Mouse (Mus musculus) neural tube, embryonic 12.5 days (tissue): ENCODE measurements around the gene Eri3. TPM values are rescaled to one million over a fixed set of nuclear protein-coding genes. Genes with fewer than 3 reads are reported as not detected.

ENCODE experiments used
- ATAC-seq: fragments of 200-750 bp; cut with Nextera tagmentation; 2 replicates; pipeline ENCODE4 v1.8.0; 2017; ENCODE audit warnings: low read depth, mild to moderate bottlenecking, moderate TSS enrichment, moderate library complexity; ENCODE audit not compliant: low FRiP score
- H3K27ac ChIP-seq: fragments of 300-500 bp; sonication (generic); 2 replicates; pipeline ENCODE4 v1.5.1; 2016
- H3K27me3 ChIP-seq: fragments of 300-500 bp; sonication (generic); replicated peaks from 2 replicates; pipeline ENCODE4 v1.6.1; 2016; ENCODE audit warnings: mild to moderate bottlenecking
- H3K36me3 ChIP-seq: fragments of 300-500 bp; sonication (generic); 2 replicates; pipeline ENCODE4 v1.6.1; 2016; ENCODE audit warnings: mild to moderate bottlenecking
- H3K4me1 ChIP-seq: fragments of 300-500 bp; sonication (generic); 2 replicates; pipeline ENCODE4 v1.6.1; 2016
- H3K4me2 ChIP-seq: fragments of 300-500 bp; sonication (generic); replicated peaks from 2 replicates; pipeline ENCODE4 v1.6.1; 2016; ENCODE audit warnings: mild to moderate bottlenecking
- H3K4me3 ChIP-seq: fragments of 300-500 bp; sonication (generic); 2 replicates; pipeline ENCODE4 v1.5.1; 2016
- H3K9ac ChIP-seq: fragments of 300-500 bp; sonication (generic); 2 replicates; pipeline ENCODE4 v1.6.1; 2016; ENCODE audit warnings: mild to moderate bottlenecking
- H3K9me3 ChIP-seq: fragments of 300-500 bp; sonication (generic); 2 replicates; pipeline ENCODE4 v1.6.1; 2016; ENCODE audit warnings: mild to moderate bottlenecking
- WGBS: fragments of 180-500 bp; shearing (Covaris S2); methylation state at CpG from one replicate; pipeline ENCODE4 v1.1.7; 2016; 5-methylcytosine and 5-hydroxymethylcytosine counted together
- polyA plus RNA-seq: library from polyadenylated mRNA; unstranded; fragments of >200 nt; fragmentation: Nextera tagmentation; extraction: Ambion mirVana; gene quantifications from 2 replicates; pipeline ENCODE4 v1.2.1, GENCODE M21; 2016

The Eri3 gene
- polyA plus RNA-seq, 1 experiment from 2014 or later: 148 TPM

DNA sequence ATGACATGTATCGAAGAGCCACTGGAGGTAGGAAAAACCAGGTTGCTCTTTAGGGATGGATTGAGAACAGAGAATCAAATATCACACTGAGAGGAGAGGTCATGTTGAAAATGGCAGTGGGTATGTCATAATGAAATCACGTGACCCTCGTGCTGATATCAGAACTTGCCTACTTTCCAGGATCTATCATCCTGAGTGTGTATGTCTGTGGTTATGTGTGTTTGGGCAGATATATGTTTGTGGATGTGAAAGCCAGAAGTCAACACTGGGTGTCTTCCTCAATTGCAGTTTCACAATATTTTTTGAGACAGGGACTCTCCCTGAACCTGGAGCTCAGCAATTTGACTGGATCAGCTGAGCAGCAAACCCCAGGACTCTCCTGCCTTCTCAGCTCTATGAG, 4.7 kb upstream of the Eri3 start:
- no peaks in the 10 kb centered on the region for H3K9me3 ChIP-seq
- no peak overlapping the region for H3K27ac ChIP-seq
- H3K4me3 ChIP-seq: no peak overlapping the region
- no peak overlapping the region for H3K9ac ChIP-seq
- no peaks in the 10 kb centered on the region for H3K27me3 ChIP-seq
- WGBS: 89% methylated on average over 3 of the region's 3 CpGs
- H3K4me2 ChIP-seq: no peak overlapping the region
- H3K36me3 ChIP-seq: no peaks in the 10 kb centered on the region
- peaks cover 1% of the 10 kb centered on the region; the same call in 1 of the 2 replicates for H3K4me1 ChIP-seq
- no peak for ATAC-seq

DNA sequence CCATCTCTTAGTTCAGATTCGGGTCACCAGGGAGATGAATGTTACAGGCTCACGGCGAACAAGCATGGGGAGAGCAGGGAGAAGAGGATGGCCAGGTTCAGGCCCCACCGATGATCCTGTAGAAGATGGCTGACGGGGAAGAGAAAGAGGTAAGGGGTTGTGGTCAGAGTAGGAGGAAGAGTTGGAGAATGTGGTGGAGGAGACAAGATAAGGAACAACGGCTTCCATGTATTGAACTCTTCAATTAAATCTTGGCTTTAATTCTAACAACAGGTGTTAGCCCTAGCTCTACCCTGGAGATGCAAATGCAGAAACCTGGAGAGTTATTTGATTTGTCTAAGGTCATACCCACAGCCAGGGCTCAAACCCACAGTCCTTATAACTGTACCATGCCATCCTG, 3.5 kb upstream of the Eri3 start:
- Histone ChIP-seq H3K9me3 (no peaks in the 10 kb centered on the region), H3K4me2 (no peak overlapping the region), H3K27ac (no peak overlapping the region), H3K4me3 (no peak overlapping the region), H3K4me1 (peaks cover 13% of the 10 kb centered on the region), H3K36me3 (no peaks in the 10 kb centered on the region), H3K9ac (no peak overlapping the region), H3K27me3 (no peaks in the 10 kb centered on the region)
- WGBS: 86% methylated on average over 6 of the region's 6 CpGs
- no peak for ATAC-seq

DNA sequence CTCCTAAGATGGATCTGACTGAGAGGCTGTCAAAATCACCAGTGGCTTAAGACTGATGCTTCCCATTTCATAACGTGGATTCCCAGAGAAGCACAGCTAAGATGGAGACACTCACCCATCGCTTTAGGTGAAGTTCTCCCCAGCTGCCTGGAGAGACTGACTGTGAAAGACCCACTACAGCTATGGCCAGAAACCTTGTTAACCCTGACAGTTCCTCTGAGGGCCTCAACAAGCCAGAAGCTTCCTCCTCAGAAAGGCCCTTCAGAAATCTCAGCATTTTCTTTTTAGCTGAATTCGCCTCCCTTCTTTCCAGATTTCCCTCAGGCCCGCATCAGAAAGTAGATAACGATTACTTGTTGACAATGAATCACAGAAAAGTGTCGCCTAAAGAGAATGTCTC, 589 bp upstream of the Eri3 start:
- 48% methylated on average over 6 of the region's 6 CpGs for WGBS
- peaks cover 15% of the 10 kb centered on the region for H3K4me1 ChIP-seq
- H3K9ac ChIP-seq: no peak overlapping the region
- no peak for ATAC-seq
- H3K27me3 ChIP-seq: no peaks in the 10 kb centered on the region
- H3K4me3 ChIP-seq: no peak overlapping the region
- peak overlapping the region; percentile 90; the same call in 1 of the 2 replicates for H3K4me2 ChIP-seq
- H3K9me3 ChIP-seq: no peaks in the 10 kb centered on the region
- H3K36me3 ChIP-seq: no peaks in the 10 kb centered on the region
- no peak overlapping the region for H3K27ac ChIP-seq

DNA sequence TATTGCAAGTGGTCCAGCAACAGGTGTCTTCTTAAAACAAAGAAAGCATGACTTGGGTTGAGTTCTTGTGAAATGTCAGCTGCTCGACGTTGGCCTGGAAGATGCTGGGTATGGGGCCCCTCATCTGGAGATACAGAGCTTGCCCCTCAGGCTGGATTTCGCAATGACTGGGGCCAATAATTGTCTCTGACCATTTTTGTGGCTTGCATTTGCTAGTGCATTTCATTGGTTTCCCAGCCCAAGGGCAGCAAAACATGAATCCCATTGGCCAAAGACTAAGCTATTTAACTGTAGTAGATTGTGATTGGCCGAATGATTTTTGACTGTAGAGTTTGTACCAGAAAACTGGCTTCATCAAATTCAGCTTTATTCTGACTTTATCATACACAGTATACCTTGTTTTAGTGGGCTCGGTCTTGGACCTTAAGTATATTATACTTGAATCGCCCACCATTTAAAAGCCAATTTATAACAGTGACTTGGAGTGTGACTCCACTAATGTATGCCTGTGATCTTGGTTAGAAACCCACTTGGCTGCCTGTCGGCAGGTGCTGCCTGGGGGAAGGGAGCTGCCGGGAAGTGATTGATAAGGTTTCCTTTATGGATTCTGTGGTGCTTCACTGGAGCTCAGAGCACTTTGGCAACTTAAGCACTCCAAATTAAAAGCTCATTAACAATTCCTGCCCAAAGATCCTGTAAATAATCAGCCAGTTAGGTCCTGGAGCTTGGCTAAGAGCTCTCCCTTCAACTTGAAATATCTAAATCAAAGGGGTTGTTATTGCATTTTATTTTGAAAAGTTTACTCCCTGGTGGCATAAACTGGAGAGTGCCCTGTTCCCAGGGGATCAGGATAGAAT, 1.2 kb downstream of the Eri3 start:
- peak overlapping the region; percentile 83 for H3K4me3 ChIP-seq
- H3K4me1 ChIP-seq: peaks cover 22% of the 10 kb centered on the region
- no peaks in the 10 kb centered on the region for H3K27me3 ChIP-seq
- no peaks in the 10 kb centered on the region for H3K36me3 ChIP-seq
- H3K4me2 ChIP-seq: peak overlapping the region; percentile 90
- H3K27ac ChIP-seq: no peak overlapping the region
- no peak for ATAC-seq
- H3K9me3 ChIP-seq: no peaks in the 10 kb centered on the region
- 49% methylated on average over 8 of the region's 8 CpGs for WGBS
- 0 out of 2 replicates have a peak overlapping the region, but pooled peaks have one; percentile 87 for H3K9ac ChIP-seq

DNA sequence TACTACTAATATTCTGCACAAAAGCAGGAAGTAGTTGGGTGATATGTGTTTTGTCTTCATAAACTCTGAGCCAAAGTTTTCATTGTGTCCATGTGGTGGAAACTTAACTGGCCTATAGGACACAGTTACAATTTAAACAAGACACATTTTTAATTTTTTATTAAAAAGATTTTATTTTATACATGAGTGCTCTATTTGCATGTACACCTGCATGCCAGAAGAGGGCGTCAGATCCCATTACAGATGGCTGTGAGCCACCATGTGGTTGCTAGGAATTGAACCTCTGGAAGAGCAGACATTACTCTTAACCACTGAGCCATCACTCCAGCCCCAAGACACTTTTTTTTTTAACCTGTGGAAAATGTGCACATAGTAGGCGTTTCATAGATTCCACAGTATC, 5.3 kb downstream of the Eri3 start:
- Histone ChIP-seq H3K4me3 (no peak overlapping the region), H3K9ac (no peak overlapping the region), H3K9me3 (no peaks in the 10 kb centered on the region), H3K4me2 (no peak overlapping the region), H3K27me3 (no peaks in the 10 kb centered on the region), H3K4me1 (peaks cover 23% of the 10 kb centered on the region), H3K36me3 (no peaks in the 10 kb centered on the region), H3K27ac (no peak overlapping the region)
- ATAC-seq: no peak
- WGBS: 62% methylated on average over 2 of the region's 2 CpGs

DNA sequence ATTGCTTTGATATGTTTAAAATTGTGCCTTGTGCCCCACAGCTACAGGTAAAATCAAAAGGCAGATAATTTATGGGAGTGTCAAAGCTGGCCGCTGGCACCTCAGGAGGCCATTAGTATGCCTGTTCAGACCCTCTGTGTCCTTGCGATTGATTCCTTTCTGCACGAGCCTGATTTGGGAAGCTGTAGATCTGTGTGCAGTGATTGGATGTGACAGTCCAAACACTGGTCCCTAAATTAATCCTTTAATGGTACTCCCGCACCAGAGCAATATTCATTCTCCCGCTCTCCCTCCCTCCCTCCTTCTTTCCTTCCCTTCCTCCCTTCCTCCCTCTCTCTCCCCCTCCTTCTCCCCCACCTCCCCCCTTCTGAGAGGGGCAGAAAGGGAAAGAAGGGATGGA, 6.2 kb downstream of the Eri3 start:
- no peak overlapping the region for H3K9ac ChIP-seq
- ATAC-seq: no peak
- WGBS: 7% methylated on average over 5 of the region's 5 CpGs
- H3K9me3 ChIP-seq: no peaks in the 10 kb centered on the region
- no peak overlapping the region for H3K4me2 ChIP-seq
- no peak overlapping the region for H3K27ac ChIP-seq
- no peaks in the 10 kb centered on the region for H3K36me3 ChIP-seq
- no peaks in the 10 kb centered on the region for H3K27me3 ChIP-seq
- H3K4me3 ChIP-seq: no peak overlapping the region
- peaks cover 14% of the 10 kb centered on the region for H3K4me1 ChIP-seq

DNA sequence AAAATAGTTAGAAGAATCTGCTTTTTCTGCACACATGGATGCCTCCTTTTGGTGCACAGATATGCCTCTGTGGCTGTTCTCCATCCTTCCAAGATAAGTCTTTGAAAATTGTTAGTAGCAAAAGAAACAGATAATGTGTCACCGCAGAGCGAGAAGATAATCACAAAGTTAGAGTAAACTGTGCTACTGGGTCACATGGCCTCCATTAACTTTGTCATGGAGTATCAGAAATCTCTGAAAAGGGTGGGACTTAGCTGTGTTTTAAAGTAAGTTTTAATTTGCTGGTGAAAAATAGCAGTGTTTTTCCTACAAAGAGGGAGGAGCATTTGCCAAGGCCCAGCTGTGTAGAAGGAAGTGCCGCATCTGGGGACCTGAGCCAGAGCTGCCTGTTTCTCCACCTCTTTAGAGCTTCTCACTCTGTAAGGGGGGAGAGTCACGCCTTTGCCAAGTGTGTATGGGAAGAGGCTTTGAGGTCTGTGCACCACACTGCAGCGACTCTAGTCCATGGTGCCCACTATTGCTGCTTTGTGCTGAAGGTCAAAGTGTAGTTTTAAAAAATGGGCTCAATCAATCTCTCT, 7.0 kb downstream of the Eri3 start:
- no peaks in the 10 kb centered on the region for H3K9me3 ChIP-seq
- H3K4me3 ChIP-seq: no peak overlapping the region
- ATAC-seq: no peak
- H3K4me2 ChIP-seq: no peak overlapping the region
- 86% methylated on average over 5 of the region's 5 CpGs for WGBS
- no peak overlapping the region for H3K9ac ChIP-seq
- H3K4me1 ChIP-seq: peaks cover 9% of the 10 kb centered on the region; the same call in 1 of the 2 replicates
- H3K36me3 ChIP-seq: no peaks in the 10 kb centered on the region
- H3K27ac ChIP-seq: no peak overlapping the region
- H3K27me3 ChIP-seq: no peaks in the 10 kb centered on the region

DNA sequence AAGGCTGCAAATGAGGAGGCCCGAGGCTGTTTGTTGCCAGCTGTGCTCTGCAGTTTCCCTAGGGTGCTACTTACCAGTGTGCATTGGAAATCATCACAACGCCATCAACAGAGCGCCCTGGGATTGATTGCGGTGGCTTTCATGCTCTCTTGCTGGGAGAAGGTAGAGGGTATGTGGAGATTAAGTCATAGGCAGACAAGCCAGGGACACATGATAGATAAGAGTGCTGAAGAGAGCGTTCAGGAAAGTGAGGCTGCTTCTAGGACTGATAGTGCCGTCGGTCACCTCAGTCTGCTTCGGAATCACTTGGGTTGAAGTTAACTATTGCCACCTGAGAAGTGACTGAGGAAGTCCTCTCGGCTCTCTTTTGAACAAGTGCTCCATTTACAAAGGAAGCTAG, 13.8 kb downstream of the Eri3 start:
- H3K9me3 ChIP-seq: no peaks in the 10 kb centered on the region
- 79% methylated on average over 9 of the region's 9 CpGs for WGBS
- no peak overlapping the region for H3K9ac ChIP-seq
- no peak for ATAC-seq
- H3K36me3 ChIP-seq: peaks cover 16% of the 10 kb centered on the region
- no peak overlapping the region for H3K27ac ChIP-seq
- no peaks in the 10 kb centered on the region for H3K27me3 ChIP-seq
- no peak overlapping the region for H3K4me3 ChIP-seq
- no peak overlapping the region for H3K4me2 ChIP-seq
- H3K4me1 ChIP-seq: no peaks in the 10 kb centered on the region

DNA sequence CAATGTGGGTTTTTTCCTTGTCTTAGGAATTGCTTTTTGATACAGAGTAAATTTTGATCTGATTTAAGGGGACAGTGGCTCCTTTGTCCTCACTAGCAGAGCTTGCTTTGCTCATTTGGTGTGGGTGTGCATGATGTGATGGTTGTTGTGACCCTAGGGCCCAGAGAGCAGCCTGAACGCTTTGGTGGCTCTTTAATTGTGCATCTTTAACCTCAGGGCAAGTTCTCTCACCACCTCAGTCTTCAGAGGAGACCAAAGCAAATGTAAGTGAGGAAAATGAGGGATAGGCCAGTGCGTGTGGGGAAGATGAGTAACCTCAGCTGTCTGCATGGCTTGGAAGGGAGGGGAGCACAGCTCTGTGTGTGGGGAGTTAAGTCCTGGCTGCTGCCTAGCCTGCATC, 18.7 kb downstream of the Eri3 start:
- ATAC-seq: no peak
- Histone ChIP-seq H3K4me3 (no peak overlapping the region), H3K27me3 (no peaks in the 10 kb centered on the region), H3K4me1 (peaks cover 16% of the 10 kb centered on the region), H3K4me2 (no peak overlapping the region), H3K36me3 (peaks cover 16% of the 10 kb centered on the region), H3K9ac (no peak overlapping the region), H3K9me3 (no peaks in the 10 kb centered on the region), H3K27ac (no peak overlapping the region)
- 56% methylated on average over 2 of the region's 2 CpGs for WGBS

DNA sequence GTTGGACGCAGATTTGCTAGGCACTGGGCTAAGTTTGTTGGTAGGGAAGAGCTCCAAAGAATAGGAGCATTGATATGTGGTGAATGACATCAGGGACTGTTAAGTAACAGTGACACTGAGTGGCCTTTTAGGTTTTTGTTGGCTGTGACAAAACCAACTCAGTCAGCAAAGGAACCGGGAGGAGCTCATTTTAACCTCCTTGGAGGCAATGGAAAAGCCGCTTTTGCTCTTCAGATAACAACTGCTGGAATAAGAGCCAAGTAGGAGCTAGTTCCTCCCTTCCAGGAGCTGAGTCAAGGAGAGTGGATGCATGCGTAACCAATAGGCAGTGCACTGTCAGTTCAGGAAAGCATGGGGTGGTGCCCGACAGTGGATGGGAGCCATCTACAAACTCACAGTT, 20.8 kb downstream of the Eri3 start:
- no peak overlapping the region for H3K9ac ChIP-seq
- 51% methylated on average over 5 of the region's 5 CpGs for WGBS
- peaks cover 16% of the 10 kb centered on the region for H3K4me1 ChIP-seq
- H3K36me3 ChIP-seq: peaks cover under 1% of the 10 kb centered on the region; the same call in 1 of the 2 replicates
- no peak overlapping the region for H3K4me3 ChIP-seq
- no peak overlapping the region for H3K4me2 ChIP-seq
- no peaks in the 10 kb centered on the region for H3K27me3 ChIP-seq
- no peaks in the 10 kb centered on the region for H3K9me3 ChIP-seq
- H3K27ac ChIP-seq: no peak overlapping the region
- ATAC-seq: no peak

DNA sequence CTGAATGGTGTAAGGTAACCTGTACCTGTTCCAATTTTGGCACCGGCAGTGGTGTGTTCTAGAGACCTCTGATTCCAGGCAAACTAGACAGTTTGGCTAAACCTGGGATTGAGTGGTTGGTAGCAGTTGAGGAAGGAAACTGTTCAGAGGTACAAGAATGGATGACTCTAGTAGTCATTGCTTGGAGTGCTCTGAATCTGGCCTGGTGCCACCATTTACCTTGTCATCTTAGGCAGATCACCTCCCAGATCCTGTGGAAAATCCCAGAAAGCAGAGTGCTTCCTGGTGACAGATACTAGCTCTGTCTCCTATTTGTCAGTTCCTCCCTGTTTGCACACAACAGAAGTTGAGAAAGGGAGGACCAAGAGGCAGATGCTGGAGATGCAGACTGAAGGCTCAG, 27.4 kb downstream of the Eri3 start:
- no peak for ATAC-seq
- WGBS: 97% methylated on average over 1 of the region's 1 CpGs
- 0 out of 2 replicates have a peak, but pooled peaks cover 2% of the 10 kb centered on the region for H3K36me3 ChIP-seq
- peaks cover 3% of the 10 kb centered on the region; the same call in 1 of the 2 replicates for H3K4me1 ChIP-seq
- H3K27me3 ChIP-seq: no peaks in the 10 kb centered on the region
- no peak overlapping the region for H3K4me2 ChIP-seq
- H3K4me3 ChIP-seq: no peak overlapping the region
- no peaks in the 10 kb centered on the region for H3K9me3 ChIP-seq
- H3K9ac ChIP-seq: no peak overlapping the region
- no peak overlapping the region for H3K27ac ChIP-seq

DNA sequence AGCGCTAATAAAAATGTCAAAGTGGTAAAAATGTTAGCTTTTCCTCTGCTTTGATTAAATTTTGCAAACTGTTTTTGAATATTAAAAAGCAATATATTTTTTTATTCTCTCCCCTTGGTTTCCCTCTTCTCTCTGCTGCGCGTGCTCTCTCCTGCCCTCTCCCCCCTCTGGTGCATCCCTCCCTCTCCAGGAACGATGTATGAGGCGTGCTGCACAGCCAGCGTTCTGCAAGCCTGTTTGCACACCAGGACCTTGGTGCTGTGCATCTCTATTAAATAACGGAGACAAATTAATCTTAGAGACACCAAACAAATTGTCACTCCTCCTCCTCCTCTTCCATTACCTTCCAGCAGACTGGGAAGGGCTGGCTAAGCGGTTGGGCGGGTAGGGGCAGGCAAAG, 31.5 kb downstream of the Eri3 start:
- Histone ChIP-seq H3K27me3 (no peaks in the 10 kb centered on the region), H3K4me1 (no peaks in the 10 kb centered on the region), H3K4me3 (no peak overlapping the region), H3K36me3 (peaks cover 26% of the 10 kb centered on the region), H3K27ac (no peak overlapping the region), H3K9ac (no peak overlapping the region), H3K4me2 (no peak overlapping the region), H3K9me3 (no peaks in the 10 kb centered on the region)
- ATAC-seq: no peak
- 56% methylated on average over 9 of the region's 9 CpGs for WGBS
